Mouse (Mus musculus): ENCODE measurements around the gene Psg28. TPM values are rescaled to one million over a fixed set of nuclear protein-coding genes. Genes with fewer than 3 reads are reported as not detected.

Gene Psg28
- total RNA-seq (2023): not detected

GRCm38 (mm10) chr7:18431941-18432340 lies at the start of gene Psg28:
Gene Psg28, minus strand, starts transcription at chr7:18432041.

Other genes with a start within 250 kb of the Psg28 start
- gene Mill1, start 186.7 kb downstream of the Psg28 start, total RNA-seq (2023): not detected
- gene Psg18, start 77.0 kb downstream of the Psg28 start, total RNA-seq (2023): not detected
- not detected for gene Psg26, start 52.1 kb upstream of the Psg28 start, total RNA-seq (2023)
- gene Psg25, start 100.2 kb upstream of the Psg28 start, total RNA-seq (2023): not detected
- not detected for gene Psg27, start 135.3 kb upstream of the Psg28 start, total RNA-seq (2023)
- not detected for gene Psg23, start 184.5 kb upstream of the Psg28 start, total RNA-seq (2023)
- not detected for gene Psg21, start 224.7 kb upstream of the Psg28 start, total RNA-seq (2023)